Mouse (Mus musculus) right cerebral cortex, postnatal 14 days (tissue): ENCODE data around the gene Parp11.

Source experiments
- DNase-seq: peaks from one replicate; pipeline ENCODE4 v3.0.0; 2022

Gene Parp11

DNA sequence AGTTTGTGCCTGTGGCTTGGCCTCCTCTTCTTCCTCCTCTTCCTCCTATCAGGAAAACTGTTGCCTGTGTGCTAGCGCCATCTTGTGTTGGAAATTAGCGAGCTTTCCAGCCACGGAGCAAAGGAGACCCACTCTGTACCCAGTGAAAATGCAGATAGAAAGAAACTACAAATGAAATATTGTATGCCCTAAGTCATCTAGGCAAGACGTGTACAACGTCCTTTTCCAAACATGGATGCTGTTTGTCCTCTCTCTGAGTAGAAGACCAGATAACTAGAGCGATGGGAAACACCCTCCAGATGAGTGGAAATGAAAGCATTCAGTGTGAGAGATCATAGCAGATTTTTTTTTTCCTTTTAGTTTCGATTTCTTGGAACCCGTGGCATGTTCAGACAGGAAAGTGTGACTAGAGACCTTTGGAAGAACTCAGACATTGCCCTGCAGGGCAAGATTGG, at the start of gene Parp11:
Gene Parp11 (plus strand): TSS at position 405 of the 455 bp plus-strand sequence.
- peak; percentile 73 for DNase-seq

DNA sequence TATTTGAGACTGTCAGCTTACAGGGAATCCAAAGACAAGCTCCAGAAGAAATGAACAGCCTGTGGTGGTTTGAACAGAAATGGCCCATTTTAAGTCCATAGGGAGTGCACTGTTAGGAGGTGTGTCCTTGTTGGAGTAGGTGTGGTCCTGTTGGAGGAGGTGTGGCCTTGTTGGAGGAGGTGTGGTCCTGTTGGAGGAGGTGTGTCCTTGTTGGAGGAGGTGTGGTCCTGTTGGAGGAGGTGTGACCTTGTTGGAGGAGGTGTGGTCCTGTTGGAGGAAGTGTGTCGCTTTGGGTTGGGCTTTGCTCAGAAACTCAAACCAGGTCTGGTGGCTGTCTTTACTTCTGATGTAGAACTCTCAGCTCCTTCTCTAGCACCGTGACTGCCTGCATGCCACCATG, 48.6 kb upstream of the Parp11 start:
- no peak for DNase-seq

DNA sequence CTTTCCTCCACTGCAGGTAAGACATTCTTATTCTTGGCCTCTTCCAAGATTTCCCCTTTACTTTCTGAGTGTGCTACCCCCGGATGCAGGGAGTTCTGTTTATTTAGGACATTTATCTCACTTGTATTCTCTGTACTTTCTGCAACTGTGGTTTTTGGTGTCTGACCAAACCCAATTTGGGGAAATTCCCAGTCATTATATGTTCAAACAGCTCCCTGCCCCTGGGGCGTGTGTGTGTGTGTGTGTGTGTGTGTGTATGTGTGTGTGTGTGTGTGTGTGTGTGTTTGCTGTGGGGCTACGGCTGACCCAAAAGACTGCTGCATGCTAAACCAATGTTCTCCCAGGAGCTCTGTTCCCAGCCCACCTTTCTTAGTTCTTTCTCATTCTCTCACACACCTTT, 45.2 kb upstream of the Parp11 start:
- DNase-seq = no peak

DNA sequence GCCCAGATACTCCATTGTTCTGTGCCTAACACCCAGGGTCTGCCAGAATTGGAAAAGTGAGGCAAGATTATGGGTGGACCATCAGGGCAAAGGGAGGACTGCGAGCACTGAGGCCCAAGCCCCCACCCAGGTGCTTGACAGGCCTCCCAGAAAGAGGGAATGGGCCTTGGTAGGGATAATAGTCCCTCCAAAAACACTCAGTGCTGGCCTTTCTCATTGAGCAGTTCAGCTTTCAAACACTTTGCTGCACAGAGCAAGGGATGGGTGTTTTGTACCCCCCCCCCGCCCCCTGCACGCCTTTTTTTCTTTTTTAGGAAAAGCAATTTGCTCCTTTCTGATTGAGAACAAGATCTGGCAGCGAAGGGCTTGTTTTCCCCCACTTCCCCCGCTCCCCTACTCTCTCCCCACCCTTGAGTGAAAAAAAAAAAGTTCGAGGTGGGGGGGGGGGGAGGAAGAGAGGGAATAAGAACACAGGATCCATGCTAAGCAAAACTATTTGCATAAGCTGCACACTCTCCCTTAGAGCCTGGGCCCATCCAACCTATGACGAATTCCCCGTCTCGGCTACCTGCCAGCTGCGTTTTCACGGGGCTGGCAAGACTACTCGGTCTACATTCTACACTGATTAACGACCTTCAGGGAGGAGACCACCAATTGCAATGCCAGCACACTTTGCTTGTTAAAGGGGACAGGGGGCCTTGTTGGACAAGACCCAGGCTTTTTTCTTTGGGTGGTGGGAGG, 42.4 kb upstream of the Parp11 start:
- peak; percentile 69 for DNase-seq

DNA sequence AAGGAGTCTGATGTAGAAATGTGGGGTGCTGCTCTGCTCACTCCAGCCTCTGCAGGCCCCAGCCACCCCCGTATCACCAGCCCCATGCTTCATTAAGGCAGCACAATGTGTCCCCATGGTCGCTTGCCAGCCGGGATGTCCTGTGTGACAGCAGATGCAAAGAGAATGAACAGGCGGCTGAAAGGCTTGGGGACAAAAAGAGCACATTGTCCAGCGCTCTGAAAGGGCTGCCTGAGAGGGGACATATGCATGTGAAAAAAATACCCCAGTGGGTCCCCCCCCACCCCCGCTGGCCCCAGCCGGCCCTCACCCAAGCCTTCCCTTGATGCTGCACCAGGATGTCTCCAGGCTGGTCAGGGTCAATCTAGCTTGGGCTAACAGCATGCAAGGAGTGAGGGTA, 41.0 kb upstream of the Parp11 start:
- peak; percentile 54 for DNase-seq

DNA sequence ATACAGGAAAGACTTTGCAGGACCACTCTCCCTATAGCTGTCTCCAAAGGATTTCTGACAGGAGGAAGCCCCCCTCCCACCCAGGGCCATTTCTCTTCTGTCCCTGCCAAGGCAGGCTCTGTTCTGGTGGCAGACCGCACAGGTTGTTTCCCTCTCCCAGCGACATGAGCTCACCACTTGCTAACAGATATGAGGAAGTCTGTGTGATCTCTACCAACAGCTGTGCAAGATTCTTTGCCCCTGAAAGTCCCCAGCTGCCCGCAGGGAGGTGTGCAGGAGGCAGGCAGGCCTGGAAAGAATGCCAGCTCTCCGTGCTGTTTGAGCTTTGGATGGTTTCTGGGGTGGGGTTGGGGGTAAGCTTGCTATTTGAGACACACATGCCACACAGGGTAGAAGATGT, 38.9 kb upstream of the Parp11 start:
- DNase-seq = no peak

DNA sequence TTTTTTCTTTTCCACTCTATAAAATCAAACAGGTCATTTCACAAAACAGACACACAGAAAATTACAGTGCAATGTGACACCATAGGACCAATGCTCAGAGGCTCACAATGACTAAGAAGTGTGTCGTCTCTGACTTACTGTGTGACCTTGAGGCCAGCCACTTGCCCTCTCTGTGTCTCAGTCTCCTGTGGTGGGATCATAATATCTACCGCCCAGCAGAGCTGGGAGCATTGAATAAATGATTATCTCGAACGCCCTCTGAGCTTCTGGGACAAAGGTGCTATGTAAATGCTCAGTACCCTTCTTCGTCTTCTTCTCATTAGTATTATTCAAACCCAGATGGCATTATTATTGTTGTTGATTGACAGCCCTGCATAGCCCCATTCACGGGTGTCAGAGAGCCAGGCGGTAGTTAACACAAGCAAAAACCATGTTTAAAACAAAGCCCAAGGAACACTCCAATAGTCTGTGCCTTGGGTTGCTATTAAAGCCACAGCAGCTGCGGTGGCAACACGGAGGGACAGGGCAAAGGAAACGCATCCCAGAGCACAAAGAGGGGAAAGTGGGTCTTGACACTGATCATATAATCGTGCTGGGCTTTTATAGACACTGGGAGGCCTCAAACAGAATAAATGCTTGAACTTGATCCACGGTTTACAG, 29.0 kb upstream of the Parp11 start:
- no peak for DNase-seq

DNA sequence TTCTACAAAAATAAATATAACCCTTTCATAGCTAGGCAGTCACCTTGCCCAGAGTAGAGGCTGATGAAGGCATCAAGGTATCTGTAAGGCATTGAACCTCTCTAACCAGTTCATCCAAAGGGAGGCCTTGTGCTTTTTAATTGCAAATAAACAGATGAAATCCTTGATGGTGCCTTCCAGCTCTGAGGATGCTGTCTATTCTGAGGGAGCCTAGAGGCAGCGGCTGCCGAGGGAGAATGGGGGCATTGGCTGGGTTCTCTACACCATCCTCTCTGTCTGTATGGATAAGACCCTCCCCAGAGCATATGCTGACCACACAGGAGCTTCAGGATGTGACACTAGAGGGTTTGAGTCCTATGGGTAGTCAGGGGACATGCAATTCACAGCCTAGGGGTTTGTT, 28.3 kb upstream of the Parp11 start:
- no peak for DNase-seq

DNA sequence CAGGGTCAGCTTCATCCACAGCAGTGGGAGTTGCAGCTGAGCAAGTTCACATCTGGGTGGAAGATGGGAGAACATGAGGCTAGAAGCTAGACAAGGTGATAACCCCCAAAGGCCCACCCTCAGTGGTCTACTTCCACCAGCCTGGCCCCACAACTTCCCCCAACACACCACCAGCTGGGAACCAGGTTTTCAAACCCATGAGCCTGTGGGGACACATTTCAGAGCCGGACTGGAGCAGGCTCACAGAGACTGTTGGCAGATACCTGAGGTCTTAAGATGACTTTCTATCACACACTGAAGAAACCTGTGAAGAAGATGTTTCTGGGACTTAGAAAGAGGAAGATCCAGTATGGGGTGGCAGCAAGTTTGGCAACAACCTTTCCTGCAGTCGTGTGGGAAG, 26.5 kb upstream of the Parp11 start:
- no peak for DNase-seq

DNA sequence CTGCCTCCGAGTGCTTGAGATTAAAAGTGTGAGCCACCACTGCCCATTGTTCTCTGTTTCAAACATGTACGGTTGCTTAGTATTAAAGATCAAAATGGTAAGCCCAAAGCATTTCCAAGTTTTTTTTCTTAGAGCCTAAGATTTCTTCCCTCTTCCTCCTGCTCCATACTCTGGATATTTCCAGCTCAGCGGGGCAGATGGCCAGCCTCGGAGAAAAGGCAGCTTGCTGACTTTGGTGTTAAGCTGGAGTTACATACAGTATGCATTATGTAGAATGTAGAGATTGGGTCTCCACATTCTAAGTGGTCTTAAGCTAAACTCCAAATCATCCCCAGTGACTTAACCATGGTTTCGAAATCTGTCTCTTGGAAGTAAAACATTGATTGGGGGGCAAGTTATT, 21.5 kb upstream of the Parp11 start:
- DNase-seq = peak; percentile 29

DNA sequence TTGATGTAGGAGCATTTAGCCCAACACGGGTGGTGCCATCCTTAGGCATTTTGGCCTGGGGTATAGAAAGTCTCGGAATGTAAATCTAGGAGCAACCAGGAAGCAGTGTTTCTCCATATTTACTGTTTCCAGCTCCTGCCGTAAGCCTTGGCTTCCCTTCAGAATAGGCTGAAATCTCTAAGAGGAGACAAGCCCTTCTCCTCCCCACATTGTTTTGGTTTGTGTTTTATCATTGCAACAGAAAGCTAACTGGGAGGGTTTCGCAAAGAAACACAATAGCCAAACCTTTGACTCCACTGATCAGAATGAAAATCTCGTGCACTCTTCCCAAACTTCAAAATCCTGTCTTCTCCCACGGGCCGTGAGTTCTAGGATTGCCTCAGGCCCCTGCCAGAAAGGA, 15.9 kb upstream of the Parp11 start:
- DNase-seq = no peak

DNA sequence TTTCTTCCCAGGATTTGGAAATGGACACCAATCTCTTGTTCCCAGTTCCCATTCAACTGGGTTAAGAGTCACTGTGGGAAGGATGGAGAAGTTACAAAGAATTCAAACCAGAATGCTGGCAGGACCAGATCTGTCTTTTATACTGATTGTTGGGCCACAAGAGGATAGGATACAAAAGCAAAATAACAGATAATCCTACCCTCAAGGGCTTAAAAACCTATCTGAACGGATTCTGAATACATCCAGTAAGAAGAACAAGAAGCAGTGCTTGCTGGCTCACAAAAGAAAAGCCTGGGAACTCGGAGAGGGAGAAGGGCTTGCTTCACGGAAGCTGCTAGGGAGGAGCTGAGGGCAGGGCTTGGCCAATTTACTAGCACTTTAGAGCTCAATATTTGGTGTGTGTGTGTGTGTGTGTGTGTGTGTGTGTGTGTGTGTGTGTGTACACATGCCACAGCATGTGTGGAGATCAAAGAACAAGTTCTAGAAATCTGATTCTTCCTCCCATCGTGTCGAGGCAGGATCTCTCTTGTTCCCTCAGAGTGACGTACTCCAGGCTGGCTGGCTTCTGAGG, 15.4 kb upstream of the Parp11 start:
- DNase-seq = no peak

DNA sequence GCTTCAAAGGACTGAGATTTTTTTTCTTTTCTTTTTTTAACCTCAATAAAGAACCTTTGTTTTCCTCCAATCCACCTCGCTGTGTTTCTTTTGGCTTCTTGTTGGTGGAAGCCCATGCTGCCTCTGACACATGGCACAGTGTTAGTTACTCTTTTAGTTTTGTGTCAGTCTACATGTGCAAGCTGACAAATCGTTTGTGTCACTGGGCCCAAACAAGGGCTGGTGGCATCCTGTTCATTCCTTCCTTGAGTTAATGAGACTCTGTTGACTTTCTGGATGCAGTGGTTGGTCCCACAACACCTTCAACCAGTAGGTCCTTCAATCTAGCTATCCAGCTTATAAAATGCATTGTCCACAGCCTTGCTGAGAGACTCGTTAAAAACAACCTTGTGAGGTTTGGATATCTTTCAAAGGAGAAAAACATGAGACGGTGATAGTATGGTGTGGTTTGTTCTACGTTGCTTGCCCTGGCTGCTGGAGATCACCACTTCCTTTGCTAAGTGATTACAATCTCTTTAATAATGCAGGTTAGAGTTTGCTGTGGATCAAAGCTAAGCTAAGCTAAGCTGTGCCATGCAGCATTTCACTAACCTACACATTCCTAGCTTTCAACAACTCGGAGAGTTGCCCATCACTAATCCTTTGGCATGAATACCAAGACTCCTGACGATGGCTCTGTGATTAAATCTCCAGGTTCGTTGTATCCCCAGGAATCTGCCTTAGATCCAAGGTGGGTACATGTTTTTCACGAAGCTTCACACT, 12.6 kb upstream of the Parp11 start:
- DNase-seq = no peak

DNA sequence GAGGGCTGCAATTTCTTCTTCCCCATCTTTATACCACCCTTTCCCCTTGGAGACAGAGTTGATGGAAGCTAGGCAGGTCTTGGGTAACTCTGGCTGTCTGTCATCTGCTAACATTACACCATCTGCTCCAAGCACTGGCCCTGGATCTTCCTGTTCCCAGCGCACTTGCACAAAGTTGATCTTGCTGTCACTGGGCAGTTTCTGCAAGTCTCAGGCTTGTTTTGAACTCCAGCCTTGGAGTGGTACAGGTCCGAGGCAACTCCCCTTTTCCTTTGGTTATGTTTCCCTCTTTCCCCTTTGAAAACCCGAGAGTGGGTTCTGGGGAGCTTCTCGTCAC, 12.0 kb upstream of the Parp11 start:
- no peak for DNase-seq

DNA sequence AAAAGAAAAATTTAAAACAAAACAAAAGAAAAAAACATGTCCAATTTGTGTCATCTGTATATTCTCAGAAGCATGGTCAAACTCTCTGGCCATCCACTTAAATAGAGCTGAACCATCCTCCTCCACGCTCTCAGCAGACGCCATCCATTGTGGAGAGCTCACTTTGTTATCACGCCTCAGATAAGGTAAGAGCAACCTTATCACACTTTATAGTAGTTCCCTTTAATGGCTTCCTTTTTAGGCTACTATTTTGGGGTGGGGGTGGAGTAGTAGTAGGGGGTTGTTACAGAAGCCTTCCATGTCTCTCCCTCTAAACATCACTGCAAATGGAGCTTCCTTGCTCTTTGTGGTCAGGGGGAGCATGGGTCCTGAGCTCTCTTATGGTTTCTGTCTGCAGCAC, 7.6 kb upstream of the Parp11 start:
- no peak for DNase-seq

DNA sequence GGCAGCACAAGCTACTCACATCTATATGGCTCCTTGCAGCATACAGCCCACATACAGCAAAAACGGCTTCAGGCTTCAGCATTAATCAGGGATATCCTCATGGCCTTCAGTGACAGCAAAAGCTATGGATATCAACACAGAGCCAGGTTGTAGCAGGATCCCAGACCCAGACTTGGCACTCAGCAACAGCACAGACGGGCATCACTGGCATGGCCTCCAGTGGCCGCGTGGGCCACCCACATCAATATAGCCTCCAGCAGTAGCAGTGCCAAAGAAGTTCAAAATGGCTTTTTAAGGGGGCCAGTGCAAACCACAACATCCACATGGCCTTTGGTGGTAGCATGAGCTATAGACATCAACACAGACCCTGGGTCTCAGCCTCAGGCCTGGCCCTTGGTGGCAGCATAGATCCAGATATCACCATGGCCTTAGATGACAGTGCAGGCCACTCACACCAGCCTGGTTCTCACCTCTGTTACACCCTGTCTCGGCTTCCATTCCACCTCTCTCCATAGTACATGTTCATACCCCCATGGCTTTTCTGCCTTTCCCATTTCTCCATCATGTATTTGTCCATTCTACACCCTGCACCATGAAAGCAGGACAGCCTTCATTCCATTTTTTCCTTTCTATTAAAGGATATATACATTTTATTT, 7.0 kb upstream of the Parp11 start:
- no peak for DNase-seq

DNA sequence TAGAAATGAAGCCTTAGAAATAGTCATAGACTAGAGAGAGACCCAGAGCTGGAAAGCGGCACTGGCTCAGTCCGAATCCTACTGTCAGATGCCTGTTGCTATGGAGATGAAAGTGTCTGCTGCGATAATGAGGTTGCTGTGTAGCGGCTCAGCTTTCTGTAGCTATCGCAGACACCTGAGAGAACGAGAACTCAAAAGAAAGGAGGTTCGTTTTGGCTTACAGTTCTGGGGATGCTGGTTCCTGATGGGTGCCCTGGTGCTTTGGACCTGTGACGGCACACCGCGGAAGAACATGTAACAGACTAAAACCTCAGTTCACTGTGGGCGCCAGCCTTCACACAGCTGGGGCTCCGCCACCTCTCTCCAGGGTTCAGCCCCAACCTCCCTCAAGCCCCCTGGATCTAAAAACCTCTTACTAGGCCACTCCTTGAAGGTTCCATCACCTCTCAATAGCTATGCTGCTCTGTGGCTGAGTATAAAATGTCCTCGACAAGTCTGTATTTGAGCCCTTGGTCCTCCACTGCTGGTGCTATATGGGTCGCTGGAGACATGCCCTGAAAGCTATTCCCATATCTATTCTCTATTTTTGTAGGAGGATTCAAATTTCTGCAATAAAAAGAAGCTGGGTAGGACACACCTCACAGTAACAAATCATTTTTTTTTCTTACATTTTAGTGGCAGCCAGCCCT, 6.1 kb upstream of the Parp11 start:
- DNase-seq = peak; percentile 34

DNA sequence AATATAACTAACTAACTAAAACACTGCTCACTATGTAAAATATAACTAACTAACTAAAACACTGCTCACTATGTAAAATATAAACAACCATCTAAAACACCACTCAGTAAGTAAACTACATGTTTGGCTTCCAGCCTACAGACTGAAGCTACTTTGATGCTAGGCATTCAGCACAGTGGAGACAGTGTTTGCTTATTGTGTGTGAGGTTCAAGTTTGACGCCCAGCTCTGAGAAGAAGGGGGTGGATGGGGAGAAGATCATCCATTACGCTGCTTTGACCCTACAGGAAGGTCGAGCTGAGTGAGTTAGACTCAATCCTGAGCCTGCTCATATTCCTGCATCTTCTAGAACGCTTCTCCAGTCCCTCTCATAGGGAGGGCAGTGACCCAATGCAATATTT, 4.1 kb upstream of the Parp11 start:
- no peak for DNase-seq

DNA sequence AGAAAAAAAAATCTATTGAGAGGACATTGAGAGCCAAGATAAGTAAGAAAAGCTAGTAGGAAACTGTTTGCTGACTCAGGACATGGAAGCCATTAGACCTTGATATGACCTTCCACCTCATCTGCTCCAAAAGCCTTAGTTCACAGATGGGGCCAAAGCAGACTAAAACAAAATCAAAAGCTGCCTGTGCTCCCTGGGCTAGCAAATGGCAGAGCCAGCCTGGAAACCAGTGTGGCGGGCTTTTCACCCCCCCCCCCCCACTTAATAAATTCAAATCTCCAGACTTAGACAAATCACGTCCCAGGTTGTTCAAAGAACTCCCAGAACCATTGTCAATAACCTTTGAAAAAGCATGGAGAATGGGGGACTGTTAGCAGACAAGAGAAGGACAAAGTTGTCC, 2.7 kb upstream of the Parp11 start:
- no peak for DNase-seq

DNA sequence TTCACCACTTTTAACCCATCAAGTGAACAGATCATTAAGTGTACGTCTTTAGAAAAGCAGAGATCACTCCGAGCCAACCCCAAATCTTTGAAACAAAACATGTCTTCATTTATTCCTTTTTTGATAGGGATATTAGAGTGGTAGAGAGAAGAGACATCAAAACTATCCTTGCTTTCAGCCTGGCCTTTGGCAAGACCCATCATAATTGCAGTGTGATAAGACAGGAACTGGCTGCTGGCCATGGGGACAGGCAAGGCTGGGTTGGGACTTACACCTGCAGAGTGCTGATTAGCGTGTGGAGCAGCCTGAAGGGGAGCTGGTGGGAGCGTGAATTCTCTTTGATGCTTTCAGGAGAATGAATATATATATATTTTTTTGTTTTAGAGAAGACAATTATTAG, 2.2 kb upstream of the Parp11 start:
- no peak for DNase-seq

DNA sequence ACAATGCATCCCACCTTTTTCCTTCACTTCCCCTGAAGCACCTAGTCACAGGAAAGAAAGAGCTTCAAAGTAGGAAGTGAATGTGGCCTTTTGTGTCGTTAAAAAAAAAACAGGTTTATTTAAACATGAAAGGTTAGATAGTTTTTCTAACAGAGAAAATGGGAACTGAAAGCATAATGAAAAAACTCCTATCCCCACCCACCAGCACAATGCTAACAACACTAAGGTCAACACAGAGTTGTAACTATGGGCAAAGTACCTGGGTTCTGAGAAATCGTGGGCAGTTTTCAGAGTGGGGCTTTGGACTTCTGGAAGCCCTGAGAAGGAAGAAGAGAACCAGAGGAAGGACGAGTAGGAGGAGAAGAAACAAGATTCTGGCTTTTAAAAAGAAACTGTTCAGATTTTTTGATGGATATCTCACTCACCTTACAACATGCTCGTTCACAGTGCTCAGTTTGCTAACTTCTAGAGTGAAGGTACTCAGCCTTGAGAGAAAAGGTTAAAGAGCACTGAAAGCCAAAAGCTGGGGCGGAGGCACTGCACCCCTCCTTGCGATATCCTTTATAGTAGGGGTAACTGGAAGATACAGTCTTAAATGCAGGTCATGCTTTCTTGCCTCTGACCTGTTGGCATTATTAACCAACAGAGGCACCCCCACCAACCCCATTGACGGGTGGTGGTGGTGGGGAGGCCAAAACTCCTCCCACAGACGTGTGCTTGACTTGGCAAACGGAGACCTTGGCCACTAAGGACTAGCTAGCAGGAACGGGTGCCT, 1.2 kb downstream of the Parp11 start:
- no peak for DNase-seq

DNA sequence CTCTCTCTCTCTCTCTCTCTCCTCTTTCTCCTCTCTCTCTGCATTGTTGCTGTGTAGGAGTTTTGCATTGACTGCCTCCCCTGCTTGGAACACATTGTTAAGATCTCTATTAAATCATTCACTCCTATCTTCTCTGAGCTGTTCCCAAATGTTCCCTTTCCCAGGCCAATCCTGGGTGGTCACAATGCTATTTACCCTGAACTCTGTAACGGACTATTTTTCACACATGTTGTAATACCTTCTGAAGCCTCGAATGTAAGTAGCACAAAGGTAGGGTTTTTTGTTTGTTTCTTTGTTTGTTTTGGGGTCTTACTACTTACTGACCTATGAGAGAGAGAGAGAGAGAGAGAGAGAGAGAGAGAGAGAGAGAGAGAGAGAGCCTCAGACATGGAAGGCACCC, 2.2 kb downstream of the Parp11 start:
- no peak for DNase-seq
